Mouse (Mus musculus) embryo, embryonic 11.5 days (tissue): ENCODE results near the gene Pxk.

Experiments
- DNase-seq: peaks from one replicate; pipeline ENCODE4 v3.0.0-alpha.2; 2012; ENCODE audit warnings: low read depth, low spot score

Pxk gene

DNA sequence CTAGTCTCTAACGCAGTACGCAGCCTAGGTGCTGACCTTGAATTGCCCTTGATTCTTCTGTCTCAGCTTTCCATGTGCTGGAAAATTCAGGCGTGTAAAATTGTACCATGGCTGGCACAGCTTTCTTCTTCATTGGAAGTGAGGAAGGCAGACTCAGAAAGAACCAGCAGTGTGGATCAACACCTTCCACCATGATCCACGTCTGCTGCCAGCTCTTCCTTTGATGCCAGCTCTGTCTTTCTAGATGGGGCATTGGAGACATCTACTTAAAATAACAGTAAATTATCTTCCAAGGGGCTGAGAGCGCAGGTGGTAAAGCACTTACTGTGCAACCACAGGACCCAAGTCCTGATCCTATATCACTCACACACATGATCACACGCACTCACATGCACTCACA lies 94.7 kb downstream of the Pxk start:
- no peak for DNase-seq

DNA sequence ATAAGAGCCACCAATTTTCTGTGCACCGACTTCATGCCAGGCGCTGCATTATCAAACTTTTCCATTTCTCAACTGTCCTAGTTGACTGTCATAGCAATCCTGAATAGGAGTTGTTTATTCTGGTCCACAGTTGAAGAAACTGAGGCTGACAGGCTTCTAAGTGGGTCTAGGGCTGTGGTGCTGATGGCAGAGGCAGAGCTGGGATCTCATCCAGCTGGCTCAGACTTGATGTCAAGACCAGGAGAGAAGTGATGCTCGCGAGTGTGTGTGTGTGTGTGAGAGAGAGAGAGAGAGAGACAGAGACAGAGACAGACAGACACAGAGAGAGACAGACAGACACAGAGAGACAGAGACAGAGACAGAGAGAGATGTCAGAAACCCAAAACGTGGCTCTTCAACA lies 102.8 kb downstream of the Pxk start:
- no peak for DNase-seq

DNA sequence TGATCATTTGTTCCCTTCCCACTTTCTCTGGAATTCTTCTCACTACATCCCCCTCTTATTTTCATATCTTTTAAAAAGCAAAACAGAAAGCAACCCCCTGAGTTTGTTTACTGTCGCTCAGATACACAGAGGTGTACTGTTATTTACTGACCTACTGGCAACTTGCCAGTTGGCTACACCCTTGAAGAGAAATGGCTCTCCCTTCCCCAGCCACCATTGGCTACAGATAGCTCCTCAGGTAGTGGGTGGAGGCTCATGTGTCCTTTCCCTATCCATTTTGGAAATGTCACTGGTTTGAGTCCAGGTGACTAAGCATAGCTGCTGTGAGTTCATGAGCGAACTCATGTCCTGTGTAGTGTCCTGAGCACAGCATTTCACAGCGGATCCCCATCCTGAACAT lies 103.7 kb downstream of the Pxk start:
- DNase-seq = no peak

DNA sequence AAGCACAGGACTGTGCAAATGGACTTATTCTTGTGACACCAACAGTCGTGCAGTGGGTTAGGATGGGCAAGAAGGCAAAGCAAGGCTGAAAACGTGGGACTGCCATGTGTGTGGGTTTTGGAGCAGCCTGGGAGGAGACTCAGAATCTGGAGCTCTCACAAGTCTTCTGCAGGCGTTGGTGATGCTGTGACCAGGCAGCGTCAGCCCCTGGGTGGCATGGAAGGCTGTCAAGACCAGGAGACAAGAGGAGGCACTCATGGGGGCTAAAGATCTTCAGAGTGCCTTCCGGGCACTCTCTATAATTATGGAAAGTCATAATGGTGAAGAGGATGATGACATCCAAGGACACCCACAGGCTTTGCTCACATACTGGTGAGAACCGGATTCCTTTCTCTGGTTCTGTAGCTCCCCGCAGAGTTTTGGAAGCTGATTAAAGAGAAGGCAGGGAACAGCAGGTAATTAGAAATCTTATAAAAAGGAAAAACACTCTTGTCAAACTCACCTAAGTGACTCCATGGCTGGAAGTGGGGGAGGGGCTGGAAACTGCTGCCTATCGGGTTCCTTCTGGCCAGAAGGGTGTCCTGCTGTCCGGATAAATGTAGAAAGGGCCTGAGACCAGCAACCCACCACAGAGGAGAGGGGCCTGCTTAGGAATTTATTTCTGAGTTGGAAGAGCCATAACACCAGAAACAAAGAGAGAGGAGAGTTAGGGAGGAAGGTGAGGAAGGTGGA lies 108.3 kb downstream of the Pxk start:
- no peak for DNase-seq

DNA sequence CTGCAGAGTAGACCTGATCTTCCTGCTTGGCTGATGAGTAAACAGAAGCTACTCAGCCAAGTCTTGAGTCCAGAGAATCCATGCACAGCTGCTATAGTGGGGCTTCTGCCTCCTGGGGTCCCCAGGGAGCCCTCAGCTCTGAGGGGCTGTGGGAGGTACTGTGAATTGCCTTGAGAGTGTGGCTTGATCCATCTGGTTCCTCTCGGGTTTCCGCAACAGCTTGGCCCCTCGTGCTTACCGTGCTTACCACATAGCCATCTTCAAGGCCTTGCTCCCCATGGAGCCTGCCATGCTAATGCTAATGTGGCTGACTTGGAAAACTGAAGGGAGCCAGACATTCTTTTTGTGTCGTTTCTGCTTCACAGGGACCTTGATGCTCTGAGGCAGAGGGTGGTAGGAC lies 109.1 kb downstream of the Pxk start:
- DNase-seq = no peak

DNA sequence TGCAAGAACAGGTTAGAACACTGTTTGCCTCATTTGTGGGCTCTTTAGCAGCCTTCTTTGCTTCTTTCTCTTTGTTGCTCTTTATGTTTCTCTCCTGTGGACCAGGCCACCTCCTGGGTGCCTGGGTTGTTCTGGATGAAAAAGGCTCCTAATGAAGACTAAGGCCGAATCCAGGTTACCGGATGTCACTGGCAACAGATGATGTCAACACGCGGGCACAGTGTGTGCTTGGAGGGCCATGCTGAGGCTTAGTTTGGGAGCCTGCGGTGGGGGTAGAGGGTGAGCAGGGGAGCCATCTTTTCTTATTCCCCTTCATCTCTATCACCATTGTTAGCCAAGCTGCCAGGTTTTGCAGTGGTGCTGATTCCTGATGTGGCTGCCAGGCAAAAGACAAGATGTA lies 109.5 kb downstream of the Pxk start:
- no peak for DNase-seq

DNA sequence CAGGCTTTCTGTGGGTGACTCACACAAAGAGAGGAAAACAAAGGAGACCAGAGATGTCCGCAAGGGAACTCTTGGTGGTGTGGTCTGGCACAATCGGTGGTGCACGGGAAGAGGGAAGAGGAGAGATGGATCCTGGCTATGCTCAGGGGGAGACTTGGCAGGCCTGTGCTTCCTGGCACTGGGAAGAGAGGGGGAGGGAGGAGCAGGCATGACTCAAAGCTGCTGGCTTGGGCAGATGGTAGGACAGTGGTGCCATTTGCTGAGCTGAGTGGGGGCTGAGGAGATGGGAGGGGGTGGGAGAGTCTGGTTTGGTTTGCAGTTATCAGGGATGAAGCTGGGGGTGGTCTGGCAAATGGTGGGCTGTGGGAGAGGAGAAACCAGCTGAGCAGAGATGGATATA lies 110.9 kb downstream of the Pxk start:
- DNase-seq = no peak

DNA sequence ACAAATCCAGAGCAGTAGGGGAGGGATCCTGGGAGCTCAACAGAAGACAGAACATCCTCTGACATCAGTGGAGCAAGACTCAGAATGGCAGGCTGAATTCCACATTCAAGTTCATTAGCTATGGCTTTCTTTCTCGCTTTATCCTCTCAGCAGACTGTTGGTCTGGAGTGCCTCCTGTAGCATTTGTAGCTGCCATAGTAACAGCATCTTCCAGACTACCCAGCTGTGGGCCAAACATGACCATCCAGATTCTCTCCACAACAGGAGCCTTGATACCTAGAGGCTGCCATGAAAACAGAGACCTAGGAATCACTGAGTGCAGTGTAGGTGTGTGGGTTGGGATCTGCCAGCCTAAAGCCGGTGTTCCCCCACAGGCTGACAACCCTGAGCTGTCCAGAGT lies 111.9 kb downstream of the Pxk start:
- DNase-seq = no peak

DNA sequence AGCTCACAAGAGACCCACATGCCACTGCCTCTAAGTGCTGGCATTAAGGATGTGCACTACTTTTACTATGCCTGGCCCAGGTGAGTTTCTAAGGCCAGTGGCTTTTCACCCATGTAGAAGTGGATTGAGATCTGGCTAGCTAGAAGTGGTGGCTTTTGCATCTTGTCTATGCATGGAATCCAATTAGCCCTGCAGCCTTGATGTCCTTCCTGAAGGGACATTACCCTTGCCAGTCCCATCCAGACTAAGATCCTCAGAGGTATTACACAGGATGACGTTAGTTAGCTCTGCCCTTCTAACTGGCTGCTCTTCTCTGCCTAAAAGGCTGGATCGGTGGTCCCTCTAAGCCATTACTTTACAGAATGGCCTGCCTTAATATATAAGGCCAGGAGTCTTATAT lies 115.0 kb downstream of the Pxk start:
- DNase-seq = no peak

DNA sequence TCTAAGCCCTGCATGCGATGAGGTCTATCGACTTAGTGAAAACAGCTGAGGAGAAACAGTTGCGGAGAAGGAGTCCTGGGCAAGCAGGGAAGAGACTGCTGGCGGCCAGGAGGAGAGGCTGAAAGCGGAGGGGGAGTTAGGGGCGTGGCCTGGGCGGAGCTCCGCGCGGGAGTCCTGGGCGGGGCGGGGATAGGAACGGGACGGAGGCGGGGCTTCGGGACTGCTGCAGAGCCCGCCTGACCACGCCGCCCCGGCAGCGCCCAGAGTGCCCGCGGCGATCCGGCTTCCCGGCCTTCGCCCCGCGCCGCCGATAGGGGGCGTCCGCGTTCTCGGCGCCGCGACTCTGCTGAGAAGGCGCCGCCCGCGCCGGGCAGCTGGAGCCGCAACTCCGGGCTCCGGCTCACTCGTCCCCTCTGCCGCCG lies 115.8 kb downstream of the Pxk start, which contains the start of gene Kctd6:
TSS of gene Kctd6 (plus strand) at position 338 of the 422 bp plus-strand sequence.
- DNase-seq = peak; percentile 95
